Mouse (Mus musculus): ENCODE data around the gene Gm6096.

DNA sequence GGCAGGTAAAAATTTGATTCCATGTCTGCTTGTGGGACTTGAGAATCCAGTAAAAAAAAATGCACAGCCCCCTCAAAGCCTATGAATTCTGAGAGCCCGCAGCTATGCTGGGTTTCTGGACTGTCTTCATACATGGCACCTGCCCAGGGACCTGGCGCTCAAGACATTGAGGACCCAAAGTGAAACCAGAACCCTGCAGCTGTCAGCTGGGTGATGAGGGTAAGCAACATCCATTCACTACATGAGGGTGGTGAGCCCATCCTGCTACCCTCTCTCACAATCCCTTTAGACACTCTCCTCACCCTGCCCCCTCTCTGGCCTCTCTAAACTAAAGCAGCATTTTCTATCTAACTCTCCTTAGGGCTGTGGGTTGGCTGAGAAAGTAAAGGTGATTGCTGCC is 26.8 kb downstream of the Gm6096 start:
- no peak for TF ChIP-seq CTCF (conservative IDR thresholded peaks at IDR 0.05; ENCODE audit: insufficient read depth, insufficient read length, low read depth, low read length)
- TF ChIP-seq POLR2A (IDR thresholded peaks at IDR 0.05; ENCODE audit: low read depth, low read length), result no peak

All from kidney, adult 2 months (tissue).